Mouse (Mus musculus): ENCODE measurements around the gene Tmc4. TPM values are rescaled to one million over a fixed set of nuclear protein-coding genes. Genes with fewer than 3 reads are reported as not detected.
"Not testable (repeated sequence)": the region's sequence is repeated elsewhere in the genome, so short reads cannot be mapped to it uniquely, and the experiment has no call there.

The Tmc4 gene
- 2.9 and 5.1 TPM in 2 replicates for polyA plus RNA-seq (2012; rRNA removed)

DNA sequence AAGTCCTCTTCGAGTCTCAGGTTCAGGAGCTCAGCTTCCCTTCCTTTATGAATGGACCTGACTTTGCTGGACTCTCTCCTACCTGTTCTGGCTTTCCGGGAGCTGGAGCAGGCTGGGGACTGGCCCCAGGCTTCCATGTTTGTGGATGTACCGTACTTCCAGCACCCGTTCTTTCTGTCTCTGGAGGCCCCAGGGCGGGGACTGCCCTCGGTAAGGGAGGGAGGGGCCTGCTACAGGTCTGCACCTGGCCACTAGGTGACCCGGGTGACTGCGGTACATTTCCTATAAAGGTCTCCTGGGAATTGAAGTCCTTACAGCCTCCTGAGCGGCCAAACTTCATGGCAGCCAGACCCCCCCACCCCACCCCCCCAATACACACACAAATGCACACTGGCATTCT lies at the start of gene Tmc4:
Gene Tmc4, minus strand, starts transcription at position 212 of the 400 bp plus-strand sequence.
- Histone ChIP-seq H3K4me3 (ENCODE audit: control insufficient read depth, low read depth, low read length) (no peak within 1 kb of the TSS), H3K4me1 (ENCODE audit: control insufficient read depth, insufficient read depth, low read length) (no peaks in the 10 kb centered on the region), H3K27ac (ENCODE audit: control insufficient read depth, insufficient read depth, low read depth, low read length) (no peak within 1 kb of the TSS)

DNA sequence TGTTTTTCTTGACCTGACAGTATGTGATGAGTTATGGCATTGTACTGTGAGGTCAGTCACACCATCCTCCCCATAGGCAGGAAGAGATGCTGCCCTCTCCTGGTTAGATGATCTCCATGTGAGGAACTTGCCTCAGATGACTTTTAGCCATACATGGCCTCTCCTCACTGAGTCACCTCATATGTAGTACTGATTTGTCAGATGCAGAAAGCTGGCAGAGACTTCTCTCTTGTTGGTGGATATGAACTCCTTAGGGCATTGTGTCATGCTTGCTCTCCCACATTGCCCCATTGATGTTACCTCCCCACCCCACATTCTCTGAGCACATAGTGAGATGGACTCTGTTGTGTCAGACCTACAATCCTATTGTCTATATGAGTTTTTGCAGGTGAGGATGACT lies 48.1 kb upstream of the Tmc4 start:
- H3K27me3 ChIP-seq (ENCODE audit: control insufficient read depth, insufficient read depth, low read length); H3K27ac ChIP-seq (ENCODE audit: control insufficient read depth, insufficient read depth, low read depth, low read length); H3K4me3 ChIP-seq (ENCODE audit: control insufficient read depth, low read depth, low read length); H3K36me3 ChIP-seq (ENCODE audit: control insufficient read depth, insufficient read depth, low read length); H3K4me1 ChIP-seq (ENCODE audit: control insufficient read depth, insufficient read depth, low read length): not testable (repeated sequence)

More for the DNA sequence above, at the start of gene Tmc4:
- TF ChIP-seq POLR2A (IDR thresholded peaks at IDR 0.05; ENCODE audit: control insufficient read depth, low read depth, low read length) (no peak), CTCF (IDR thresholded peaks at IDR 0.05; ENCODE audit: control insufficient read depth, insufficient read depth, insufficient replicate concordance, low read depth, low read length) (no peak)
- Histone ChIP-seq H3K36me3 (ENCODE audit: control insufficient read depth, insufficient read depth, low read length) (no peaks in the 10 kb centered on the region), H3K27me3 (ENCODE audit: control insufficient read depth, insufficient read depth, low read length) (no peaks in the 10 kb centered on the region)

DNA sequence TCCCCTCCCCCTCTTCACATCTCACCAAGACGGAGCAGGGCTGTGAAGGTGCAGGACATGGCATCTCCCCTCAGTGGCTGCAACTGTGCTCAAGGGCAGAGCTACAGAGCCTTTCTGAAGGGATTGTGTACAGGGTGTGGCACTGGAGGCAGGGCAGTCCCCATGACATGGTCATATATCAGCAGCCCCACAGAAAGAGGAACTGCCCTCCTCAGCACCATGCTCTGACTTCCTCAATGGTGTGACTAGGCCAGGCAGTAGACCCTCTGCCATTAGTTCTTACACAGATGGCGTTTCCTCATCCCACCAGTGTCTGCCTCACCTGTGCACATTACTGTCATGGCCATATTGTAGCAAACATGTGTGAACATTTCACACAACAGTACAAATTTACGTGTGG lies 42.9 kb upstream of the Tmc4 start, which contains the start of gene Pirb:
Gene Pirb, minus strand, starts transcription at position 124 of the 400 bp plus-strand sequence.
- H3K36me3 ChIP-seq (ENCODE audit: control insufficient read depth, insufficient read depth, low read length); H3K27ac ChIP-seq (ENCODE audit: control insufficient read depth, insufficient read depth, low read depth, low read length); H3K27me3 ChIP-seq (ENCODE audit: control insufficient read depth, insufficient read depth, low read length); H3K4me1 ChIP-seq (ENCODE audit: control insufficient read depth, insufficient read depth, low read length); H3K4me3 ChIP-seq (ENCODE audit: control insufficient read depth, low read depth, low read length): not testable (repeated sequence)

DNA sequence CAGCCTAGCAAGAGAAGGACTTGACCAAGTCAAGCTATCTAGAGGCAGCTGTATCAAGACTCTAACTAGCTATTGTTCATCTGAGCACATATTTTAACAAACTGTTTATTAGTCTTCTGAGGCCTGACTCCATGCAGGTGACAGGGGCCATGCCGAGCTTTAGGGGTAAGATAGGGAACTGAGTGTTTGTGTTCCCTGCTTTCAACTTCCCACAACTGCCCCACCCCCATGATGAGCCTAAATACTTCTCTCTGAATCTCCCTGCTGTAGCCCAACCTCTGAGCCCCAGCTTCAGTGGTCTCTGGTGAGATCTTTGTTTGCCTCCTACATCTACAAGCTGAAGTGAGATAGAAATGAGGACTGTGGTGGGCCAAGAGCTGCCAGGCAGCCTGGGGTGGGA lies 37.9 kb upstream of the Tmc4 start:
- no peaks in the 10 kb centered on the region for H3K4me1 ChIP-seq (ENCODE audit: control insufficient read depth, insufficient read depth, low read length)
- no peaks in the 10 kb centered on the region for H3K27me3 ChIP-seq (ENCODE audit: control insufficient read depth, insufficient read depth, low read length)
- H3K36me3 ChIP-seq (ENCODE audit: control insufficient read depth, insufficient read depth, low read length): no peaks in the 10 kb centered on the region
- no peak for TF ChIP-seq CTCF (IDR thresholded peaks at IDR 0.05; ENCODE audit: control insufficient read depth, insufficient read depth, insufficient replicate concordance, low read depth, low read length)
- TF ChIP-seq POLR2A (IDR thresholded peaks at IDR 0.05; ENCODE audit: control insufficient read depth, low read depth, low read length): no peak
- H3K4me3 ChIP-seq (ENCODE audit: control insufficient read depth, low read depth, low read length): no peak overlapping the region
- H3K27ac ChIP-seq (ENCODE audit: control insufficient read depth, insufficient read depth, low read depth, low read length): no peak overlapping the region

DNA sequence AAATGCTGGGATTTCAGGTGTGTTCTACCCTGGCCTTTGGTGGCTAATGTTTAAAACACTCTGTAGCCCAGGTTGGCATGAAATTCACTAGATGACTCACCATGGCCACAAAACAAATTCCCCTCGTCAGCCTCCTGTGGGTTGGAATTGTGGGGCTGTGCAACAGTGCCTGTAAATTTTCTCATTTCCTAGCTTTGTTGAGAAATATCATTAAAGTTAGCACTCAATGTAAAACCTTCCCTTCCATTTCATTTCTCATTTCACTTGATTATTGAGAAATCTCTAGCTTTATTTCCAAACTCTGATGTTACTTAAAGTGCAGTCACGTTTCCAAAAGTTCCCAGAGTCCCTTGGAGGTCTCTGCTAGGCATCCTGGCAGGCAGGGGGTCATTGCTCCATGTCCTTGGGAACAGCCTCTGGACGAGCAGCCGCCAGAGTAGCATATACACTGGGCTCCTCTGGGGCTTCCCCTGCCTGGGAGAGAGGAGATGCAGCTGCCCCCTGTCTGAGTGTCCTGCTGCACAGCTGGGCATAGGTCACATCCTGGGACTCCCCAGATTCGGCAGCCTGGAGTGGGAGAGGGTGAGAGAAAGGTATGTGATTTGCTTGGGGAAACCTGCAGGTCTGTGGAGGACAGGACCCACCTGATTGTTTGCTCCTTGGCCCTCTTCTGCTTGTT lies 35.0 kb upstream of the Tmc4 start:
- Histone ChIP-seq H3K27ac (ENCODE audit: control insufficient read depth, insufficient read depth, low read depth, low read length) (no peak overlapping the region), H3K4me3 (ENCODE audit: control insufficient read depth, low read depth, low read length) (no peak overlapping the region), H3K4me1 (ENCODE audit: control insufficient read depth, insufficient read depth, low read length) (no peaks in the 10 kb centered on the region), H3K36me3 (ENCODE audit: control insufficient read depth, insufficient read depth, low read length) (no peaks in the 10 kb centered on the region), H3K27me3 (ENCODE audit: control insufficient read depth, insufficient read depth, low read length) (no peaks in the 10 kb centered on the region)
- no peak for TF ChIP-seq POLR2A (IDR thresholded peaks at IDR 0.05; ENCODE audit: control insufficient read depth, low read depth, low read length)
- TF ChIP-seq CTCF (IDR thresholded peaks at IDR 0.05; ENCODE audit: control insufficient read depth, insufficient read depth, insufficient replicate concordance, low read depth, low read length): no peak

DNA sequence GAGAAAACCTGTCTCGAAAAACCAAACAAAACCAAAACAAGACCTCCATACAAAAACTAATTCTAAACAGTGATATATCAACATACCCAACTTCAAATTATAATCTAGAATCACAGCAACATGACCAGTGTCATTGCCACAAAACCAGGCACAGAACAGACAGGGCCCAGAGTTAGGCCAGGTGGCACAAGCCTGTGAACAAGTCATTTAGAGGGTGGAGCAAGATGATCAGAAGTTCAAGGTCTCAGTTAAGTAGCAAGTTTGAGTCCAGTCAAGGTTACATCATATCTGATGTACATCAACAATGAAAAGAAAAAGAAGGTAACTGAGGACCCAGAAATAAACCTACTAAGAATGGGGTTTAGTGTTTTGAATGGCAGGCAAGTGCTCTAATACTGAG lies 31.6 kb upstream of the Tmc4 start:
- TF ChIP-seq POLR2A (IDR thresholded peaks at IDR 0.05; ENCODE audit: control insufficient read depth, low read depth, low read length) (no peak), CTCF (IDR thresholded peaks at IDR 0.05; ENCODE audit: control insufficient read depth, insufficient read depth, insufficient replicate concordance, low read depth, low read length) (no peak)
- H3K4me1 ChIP-seq (ENCODE audit: control insufficient read depth, insufficient read depth, low read length): no peaks in the 10 kb centered on the region
- H3K4me3 ChIP-seq (ENCODE audit: control insufficient read depth, low read depth, low read length): no peak overlapping the region
- no peak overlapping the region for H3K27ac ChIP-seq (ENCODE audit: control insufficient read depth, insufficient read depth, low read depth, low read length)
- no peaks in the 10 kb centered on the region for H3K27me3 ChIP-seq (ENCODE audit: control insufficient read depth, insufficient read depth, low read length)
- H3K36me3 ChIP-seq (ENCODE audit: control insufficient read depth, insufficient read depth, low read length): no peaks in the 10 kb centered on the region; the same call in 1 of the 2 replicates

DNA sequence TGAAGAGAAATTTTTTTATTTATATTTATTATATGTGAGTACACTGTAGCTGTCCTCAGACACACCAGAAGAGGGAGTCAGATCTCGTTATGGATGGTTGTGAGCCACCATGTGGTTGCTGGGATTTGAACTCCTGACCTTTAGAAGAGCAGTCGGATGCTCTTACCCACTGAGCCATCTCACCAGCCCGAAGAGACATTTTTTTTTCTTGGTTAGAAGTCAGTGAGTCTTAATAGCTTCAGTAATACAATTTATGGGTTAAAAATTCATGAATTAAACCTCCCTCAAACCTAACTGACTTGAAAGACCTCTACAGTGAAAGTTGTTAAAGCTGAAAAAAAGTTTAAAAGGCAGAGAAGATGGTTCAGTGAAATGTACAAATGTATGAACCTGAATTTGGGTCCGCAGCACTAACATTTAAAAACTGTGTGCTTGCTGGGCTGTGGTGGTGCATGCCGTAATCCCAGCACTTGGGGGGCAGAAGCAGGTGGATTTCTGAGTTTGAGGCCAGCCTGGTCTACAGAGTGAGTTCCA lies 31.2 kb upstream of the Tmc4 start:
- not testable (repeated sequence) for H3K27ac ChIP-seq (ENCODE audit: control insufficient read depth, insufficient read depth, low read depth, low read length); H3K4me3 ChIP-seq (ENCODE audit: control insufficient read depth, low read depth, low read length); H3K36me3 ChIP-seq (ENCODE audit: control insufficient read depth, insufficient read depth, low read length); H3K4me1 ChIP-seq (ENCODE audit: control insufficient read depth, insufficient read depth, low read length); H3K27me3 ChIP-seq (ENCODE audit: control insufficient read depth, insufficient read depth, low read length)

All from testis, adult 2 months (tissue).